Mouse (Mus musculus): Measurements from ENCODE around the gene B430306N03Rik. TPM values are rescaled to one million over a fixed set of nuclear protein-coding genes. Genes with fewer than 3 reads are reported as not detected.

Gene B430306N03Rik
- polyA plus RNA-seq, 1 experiment from 2014 or later, result 0.22 TPM

DNA sequence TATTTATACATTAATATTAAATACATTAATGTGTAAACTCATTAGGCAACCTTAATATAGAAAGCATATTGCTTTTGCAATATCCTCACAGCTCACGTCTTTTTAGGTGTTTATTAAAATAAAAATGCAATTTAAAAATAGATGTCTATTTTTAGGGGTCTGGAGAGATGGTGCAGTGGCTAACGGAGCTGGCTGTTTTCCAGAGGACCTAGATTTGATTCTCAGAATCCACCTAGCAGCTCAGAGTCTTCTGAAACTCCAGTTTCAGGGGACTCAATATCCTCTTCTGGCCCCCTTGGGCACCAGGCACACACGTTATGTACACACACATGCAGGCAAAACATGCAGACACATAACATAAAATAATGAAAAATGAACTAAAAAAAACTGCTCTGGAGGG, 46.4 kb downstream of the B430306N03Rik start:
- Histone ChIP-seq H3K4me2 (replicated peaks; ENCODE audit: low read depth) (no peak overlapping the region), H3K4me3 (ENCODE audit: low read depth, low read length) (no peak overlapping the region), H3K9ac (ENCODE audit: low read depth, low read length) (no peak overlapping the region), H3K4me1 (replicated peaks; ENCODE audit: control insufficient read depth, insufficient read depth, low read length) (no peaks in the 10 kb centered on the region), H3K27ac (ENCODE audit: low read depth, low read length) (no peak overlapping the region), H3K36me3 (ENCODE audit: control insufficient read depth, insufficient read depth) (no peaks in the 10 kb centered on the region), H3K27me3 (replicated peaks; ENCODE audit: control insufficient read depth, insufficient read depth, low read length) (no peaks in the 10 kb centered on the region), H3K9me3 (ENCODE audit: control insufficient read depth) (no peaks in the 10 kb centered on the region)
- TF ChIP-seq CTCF (IDR thresholded peaks at IDR 0.05; ENCODE audit: low read depth), result no peak
- WGBS, result 70% methylated on average over 3 of the region's 3 CpGs
- no peak for ATAC-seq

DNA sequence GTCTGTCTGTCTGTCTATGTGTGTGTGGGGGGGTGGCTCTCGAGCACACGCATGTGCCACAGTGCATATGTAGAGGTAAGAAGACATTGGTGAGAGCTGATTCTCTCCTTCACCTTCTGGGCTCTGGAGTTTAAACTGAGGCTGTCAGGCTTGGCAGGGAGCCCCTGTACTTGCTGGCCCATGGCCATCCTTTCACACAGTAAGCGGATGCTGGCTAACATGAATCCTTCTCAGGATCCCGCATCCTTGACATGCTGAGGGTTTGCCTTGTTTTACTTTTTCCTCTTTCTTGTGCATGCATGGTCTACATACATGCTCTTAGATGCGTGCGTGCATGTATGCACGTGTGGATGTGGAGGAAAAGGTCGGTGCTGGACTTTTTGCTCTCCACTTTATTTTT, 47.0 kb downstream of the B430306N03Rik start:
- no peak overlapping the region for H3K4me2 ChIP-seq (replicated peaks; ENCODE audit: low read depth)
- H3K27ac ChIP-seq (ENCODE audit: low read depth, low read length), result no peak overlapping the region
- no peak overlapping the region for H3K4me3 ChIP-seq (ENCODE audit: low read depth, low read length)
- H3K9ac ChIP-seq (ENCODE audit: low read depth, low read length), result no peak overlapping the region
- no peak for ATAC-seq
- H3K36me3 ChIP-seq (ENCODE audit: control insufficient read depth, insufficient read depth), result no peaks in the 10 kb centered on the region
- WGBS, result 82% methylated on average over 8 of the region's 8 CpGs
- H3K4me1 ChIP-seq (replicated peaks; ENCODE audit: control insufficient read depth, insufficient read depth, low read length), result no peaks in the 10 kb centered on the region
- H3K27me3 ChIP-seq (replicated peaks; ENCODE audit: control insufficient read depth, insufficient read depth, low read length), result no peaks in the 10 kb centered on the region
- H3K9me3 ChIP-seq (ENCODE audit: control insufficient read depth), result no peaks in the 10 kb centered on the region
- no peak for TF ChIP-seq CTCF (IDR thresholded peaks at IDR 0.05; ENCODE audit: low read depth)

DNA sequence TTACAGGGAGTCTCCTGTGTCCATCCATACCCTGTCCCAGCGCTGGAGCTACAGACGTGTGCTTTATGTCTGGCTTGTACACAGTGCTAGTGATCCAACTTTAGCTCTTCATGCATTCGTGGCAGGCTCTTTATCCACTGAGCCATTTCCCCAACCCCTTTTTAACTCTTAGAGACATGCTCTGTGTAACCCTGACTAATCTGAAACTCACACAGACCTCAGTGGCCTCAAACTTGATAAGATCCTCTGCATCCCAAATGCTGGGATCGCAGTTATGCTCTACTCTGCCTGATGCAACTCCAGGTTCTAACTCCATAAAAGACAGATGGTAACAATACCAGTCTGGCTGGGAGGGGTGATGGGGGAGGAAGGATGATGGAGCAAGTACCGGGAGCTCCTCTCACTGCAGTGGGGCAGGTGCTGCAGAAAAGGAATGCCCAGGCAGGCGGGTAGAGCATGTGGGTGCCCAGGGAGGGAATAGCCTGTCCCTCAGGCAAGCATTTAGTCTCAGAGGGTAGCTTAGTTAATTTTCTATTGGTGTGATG, 47.6 kb downstream of the B430306N03Rik start:
- TF ChIP-seq CTCF (IDR thresholded peaks at IDR 0.05; ENCODE audit: low read depth), result no peak
- no peaks in the 10 kb centered on the region for H3K36me3 ChIP-seq (ENCODE audit: control insufficient read depth, insufficient read depth)
- no peaks in the 10 kb centered on the region for H3K4me1 ChIP-seq (replicated peaks; ENCODE audit: control insufficient read depth, insufficient read depth, low read length)
- no peak overlapping the region for H3K4me3 ChIP-seq (ENCODE audit: low read depth, low read length)
- no peaks in the 10 kb centered on the region for H3K9me3 ChIP-seq (ENCODE audit: control insufficient read depth)
- H3K27ac ChIP-seq (ENCODE audit: low read depth, low read length), result no peak overlapping the region
- H3K27me3 ChIP-seq (replicated peaks; ENCODE audit: control insufficient read depth, insufficient read depth, low read length), result no peaks in the 10 kb centered on the region
- no peak overlapping the region for H3K9ac ChIP-seq (ENCODE audit: low read depth, low read length)
- no peak overlapping the region for H3K4me2 ChIP-seq (replicated peaks; ENCODE audit: low read depth)
- ATAC-seq, result no peak
- 73% methylated on average over 6 of the region's 6 CpGs for WGBS

DNA sequence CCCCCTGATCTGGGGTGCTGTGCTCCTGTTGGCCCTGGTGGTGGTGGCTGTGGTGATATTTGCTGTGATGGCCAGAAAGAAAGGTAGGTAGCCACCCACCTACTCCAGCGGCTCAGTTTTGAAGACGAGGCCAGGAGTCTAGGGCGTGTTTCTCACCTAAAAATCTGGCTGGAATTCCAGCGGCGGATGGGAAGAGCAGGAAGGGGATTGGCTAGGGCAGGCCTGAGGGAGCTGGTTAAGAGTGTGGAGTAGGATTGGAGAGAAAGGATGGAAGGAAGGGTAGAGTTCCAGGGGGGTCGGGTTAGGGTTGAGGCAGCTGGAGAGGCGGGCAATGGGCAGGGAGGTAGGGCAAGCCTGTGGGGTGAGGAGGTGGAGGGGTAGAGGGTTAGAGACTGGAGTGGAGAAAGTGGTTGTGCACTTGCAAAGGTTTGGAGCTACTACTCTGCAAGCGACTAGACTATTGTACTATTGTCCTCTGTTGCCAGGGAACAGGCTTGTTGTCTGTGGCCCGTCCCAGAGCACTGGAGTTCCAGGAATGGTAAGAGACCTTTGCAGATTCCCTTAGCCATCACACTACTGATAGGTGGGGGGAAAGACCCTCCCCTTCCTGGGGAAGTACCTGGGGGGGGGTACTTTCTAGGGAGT, 49.7 kb downstream of the B430306N03Rik start:
- Histone ChIP-seq H3K36me3 (ENCODE audit: control insufficient read depth, insufficient read depth) (no peaks in the 10 kb centered on the region), H3K9me3 (ENCODE audit: control insufficient read depth) (no peaks in the 10 kb centered on the region), H3K4me1 (replicated peaks; ENCODE audit: control insufficient read depth, insufficient read depth, low read length) (no peaks in the 10 kb centered on the region), H3K9ac (ENCODE audit: low read depth, low read length) (no peak overlapping the region), H3K27ac (ENCODE audit: low read depth, low read length) (no peak overlapping the region), H3K4me3 (ENCODE audit: low read depth, low read length) (no peak overlapping the region), H3K27me3 (replicated peaks; ENCODE audit: control insufficient read depth, insufficient read depth, low read length) (no peaks in the 10 kb centered on the region), H3K4me2 (replicated peaks; ENCODE audit: low read depth) (no peak overlapping the region)
- no peak for TF ChIP-seq CTCF (IDR thresholded peaks at IDR 0.05; ENCODE audit: low read depth)
- no peak for ATAC-seq
- 69% methylated on average over 9 of the region's 9 CpGs for WGBS

DNA sequence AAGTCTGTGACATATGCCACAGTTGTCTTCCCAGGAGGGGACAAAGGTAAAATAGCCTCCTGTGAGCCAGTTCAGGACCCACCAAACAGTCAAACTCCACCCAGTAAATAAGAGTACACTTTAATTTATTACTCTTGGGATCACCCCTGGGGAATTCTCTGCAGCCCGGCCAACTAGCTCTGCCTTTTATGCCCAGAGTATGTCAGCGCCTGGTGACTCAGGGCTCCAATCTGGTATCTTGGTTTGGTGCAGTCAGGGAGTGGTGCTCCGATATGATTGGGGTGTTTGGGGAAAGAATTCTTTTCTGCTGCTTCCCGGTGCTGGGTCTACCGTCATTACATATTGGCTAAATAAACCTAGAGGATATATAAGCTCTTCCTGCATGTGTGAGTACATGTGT, 50.9 kb downstream of the B430306N03Rik start:
- Histone ChIP-seq H3K27me3 (replicated peaks; ENCODE audit: control insufficient read depth, insufficient read depth, low read length) (no peaks in the 10 kb centered on the region), H3K9me3 (ENCODE audit: control insufficient read depth) (no peaks in the 10 kb centered on the region), H3K9ac (ENCODE audit: low read depth, low read length) (no peak overlapping the region), H3K36me3 (ENCODE audit: control insufficient read depth, insufficient read depth) (no peaks in the 10 kb centered on the region), H3K4me1 (replicated peaks; ENCODE audit: control insufficient read depth, insufficient read depth, low read length) (no peaks in the 10 kb centered on the region), H3K27ac (ENCODE audit: low read depth, low read length) (no peak overlapping the region), H3K4me3 (ENCODE audit: low read depth, low read length) (no peak overlapping the region), H3K4me2 (replicated peaks; ENCODE audit: low read depth) (no peak overlapping the region)
- no peak for TF ChIP-seq CTCF (IDR thresholded peaks at IDR 0.05; ENCODE audit: low read depth)
- 41% methylated on average over 5 of the region's 5 CpGs for WGBS
- ATAC-seq, result no peak

DNA sequence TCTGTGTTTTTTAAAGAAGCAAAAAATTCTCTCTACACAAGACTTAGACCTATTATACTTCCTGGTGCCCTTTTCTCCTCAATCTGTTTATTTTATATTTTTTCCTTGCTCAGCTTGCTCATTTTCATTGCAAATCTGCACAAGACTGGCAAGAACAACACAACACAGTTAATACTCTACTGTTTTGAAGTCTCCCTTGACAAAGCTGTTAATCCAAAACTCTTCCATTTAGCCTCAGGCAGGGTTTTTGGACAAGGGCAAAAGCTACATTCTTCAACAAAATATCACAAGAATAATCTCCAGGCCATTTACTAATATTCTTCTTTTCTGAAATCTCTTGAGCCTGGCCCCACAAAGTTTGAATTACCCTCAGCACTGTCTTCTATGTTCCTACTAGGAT, 55.7 kb downstream of the B430306N03Rik start:
- no peaks in the 10 kb centered on the region for H3K36me3 ChIP-seq (ENCODE audit: control insufficient read depth, insufficient read depth)
- no peak for TF ChIP-seq CTCF (IDR thresholded peaks at IDR 0.05; ENCODE audit: low read depth)
- no peak for ATAC-seq
- H3K27ac ChIP-seq (ENCODE audit: low read depth, low read length), result no peak overlapping the region
- H3K9ac ChIP-seq (ENCODE audit: low read depth, low read length), result no peak overlapping the region
- H3K4me1 ChIP-seq (replicated peaks; ENCODE audit: control insufficient read depth, insufficient read depth, low read length), result no peaks in the 10 kb centered on the region
- H3K4me3 ChIP-seq (ENCODE audit: low read depth, low read length), result no peak overlapping the region
- no peaks in the 10 kb centered on the region for H3K27me3 ChIP-seq (replicated peaks; ENCODE audit: control insufficient read depth, insufficient read depth, low read length)
- no peaks in the 10 kb centered on the region for H3K9me3 ChIP-seq (ENCODE audit: control insufficient read depth)
- H3K4me2 ChIP-seq (replicated peaks; ENCODE audit: low read depth), result no peak overlapping the region

Measured in intestine, postnatal 0 days (tissue).